Mouse (Mus musculus) forebrain, embryonic 12.5 days (tissue): ENCODE measurements at regions not wholly inside any gene's neighbourhood (a gene's known extent, or its start where the extent isn't known, plus 50 kb on each side); places are given as distances from the start of the nearest gene placed in this dataset.
"Not testable (repeated sequence)": the region's sequence is repeated elsewhere in the genome, so short reads cannot be mapped to it uniquely, and the experiment has no call there.

ENCODE experiments used
- ATAC-seq: fragments of 200-750 bp; cut with Nextera tagmentation; 2 replicates; pipeline ENCODE4 v1.8.0; 2017; ENCODE audit warnings: moderate TSS enrichment; ENCODE audit not compliant: low FRiP score
- H3K27ac ChIP-seq: fragments of 300-500 bp; sonication (generic); 2 replicates; pipeline ENCODE4 v1.5.1; 2016; ENCODE audit warnings: mild to moderate bottlenecking
- H3K27me3 ChIP-seq: fragments of 300-500 bp; sonication (generic); 2 replicates; pipeline ENCODE4 v1.6.1; 2016; ENCODE audit warnings: mild to moderate bottlenecking
- H3K36me3 ChIP-seq: fragments of 300-500 bp; sonication (generic); replicated peaks from 2 replicates; pipeline ENCODE4 v1.6.1; 2016; ENCODE audit warnings: mild to moderate bottlenecking
- H3K4me1 ChIP-seq: fragments of 300-500 bp; sonication (generic); 2 replicates; pipeline ENCODE4 v1.6.1; 2016
- H3K4me2 ChIP-seq: fragments of 300-500 bp; sonication (generic); 2 replicates; pipeline ENCODE4 v1.6.1; 2016; ENCODE audit warnings: mild to moderate bottlenecking, moderate library complexity
- H3K4me3 ChIP-seq: fragments of 300-500 bp; sonication (generic); replicated peaks from 2 replicates; pipeline ENCODE4 v1.5.1; 2016; ENCODE audit warnings: mild to moderate bottlenecking
- H3K9ac ChIP-seq: fragments of 300-500 bp; sonication (generic); 2 replicates; pipeline ENCODE4 v1.6.1; 2016; ENCODE audit warnings: mild to moderate bottlenecking
- H3K9me3 ChIP-seq: fragments of 300-500 bp; sonication (generic); 2 replicates; pipeline ENCODE4 v1.6.1; 2016
- WGBS: fragments of 180-500 bp; shearing (Covaris S2); methylation state at CpG from one replicate; pipeline ENCODE4 v1.1.7; 2016; 5-methylcytosine and 5-hydroxymethylcytosine counted together

DNA sequence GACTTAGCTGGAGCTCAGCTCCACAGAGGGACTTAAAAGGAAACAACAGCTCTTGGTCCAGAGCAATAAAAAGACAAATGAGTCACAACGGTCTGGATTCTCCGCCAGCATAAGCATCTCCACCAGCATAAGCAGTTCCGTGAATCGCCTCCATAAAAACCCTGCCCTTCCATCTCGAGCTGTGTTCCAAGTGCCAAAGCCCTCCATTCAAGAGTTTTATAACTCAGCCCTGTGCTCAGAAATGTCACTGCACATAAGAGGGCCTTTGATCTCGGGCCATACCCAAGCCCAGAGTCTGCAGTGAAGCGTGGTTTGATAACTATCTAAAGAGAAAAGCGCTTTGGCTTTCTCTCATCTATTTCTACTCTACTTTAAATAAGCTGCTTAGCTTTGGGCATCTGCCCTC lies 70.8 kb upstream of the Akap13 start:
- H3K9ac ChIP-seq: no peak overlapping the region
- H3K4me3 ChIP-seq: no peak overlapping the region
- 51% methylated on average over 8 of the region's 8 CpGs for WGBS
- no peak for ATAC-seq
- H3K27ac ChIP-seq: no peak overlapping the region
- H3K36me3 ChIP-seq: no peaks in the 10 kb centered on the region
- H3K27me3 ChIP-seq: no peaks in the 10 kb centered on the region
- H3K4me2 ChIP-seq: no peak overlapping the region
- H3K9me3 ChIP-seq: no peaks in the 10 kb centered on the region
- H3K4me1 ChIP-seq: peaks cover 6% of the 10 kb centered on the region; the same call in 1 of the 2 replicates

DNA sequence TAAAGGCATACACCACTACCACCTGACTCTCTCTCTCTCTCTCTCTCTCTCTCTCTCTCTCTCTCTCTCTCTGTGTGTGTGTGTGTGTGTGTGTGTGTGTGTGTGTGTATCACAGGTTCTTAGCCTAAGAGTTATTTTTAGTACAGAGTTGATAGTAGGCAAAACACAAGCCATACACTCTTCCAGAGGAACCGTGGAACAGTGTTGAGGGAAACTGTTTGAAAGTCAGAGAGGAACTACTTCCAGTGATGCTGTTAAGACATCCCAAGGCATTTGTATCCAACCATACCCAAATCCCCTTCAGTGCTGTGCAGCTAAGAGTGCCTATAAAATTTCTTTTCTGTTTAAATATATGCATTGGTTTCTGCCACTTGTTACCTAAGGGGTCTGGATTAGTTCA lies 68.3 kb upstream of the Akap13 start:
- H3K9ac ChIP-seq: no peak overlapping the region
- 100% methylated on average over 1 of the region's 1 CpGs for WGBS
- no peaks in the 10 kb centered on the region for H3K9me3 ChIP-seq
- H3K4me1 ChIP-seq: peaks cover 6% of the 10 kb centered on the region; the same call in 1 of the 2 replicates
- no peak overlapping the region for H3K27ac ChIP-seq
- no peaks in the 10 kb centered on the region for H3K27me3 ChIP-seq
- H3K36me3 ChIP-seq: no peaks in the 10 kb centered on the region
- H3K4me2 ChIP-seq: no peak overlapping the region
- ATAC-seq: no peak
- H3K4me3 ChIP-seq: no peak overlapping the region

DNA sequence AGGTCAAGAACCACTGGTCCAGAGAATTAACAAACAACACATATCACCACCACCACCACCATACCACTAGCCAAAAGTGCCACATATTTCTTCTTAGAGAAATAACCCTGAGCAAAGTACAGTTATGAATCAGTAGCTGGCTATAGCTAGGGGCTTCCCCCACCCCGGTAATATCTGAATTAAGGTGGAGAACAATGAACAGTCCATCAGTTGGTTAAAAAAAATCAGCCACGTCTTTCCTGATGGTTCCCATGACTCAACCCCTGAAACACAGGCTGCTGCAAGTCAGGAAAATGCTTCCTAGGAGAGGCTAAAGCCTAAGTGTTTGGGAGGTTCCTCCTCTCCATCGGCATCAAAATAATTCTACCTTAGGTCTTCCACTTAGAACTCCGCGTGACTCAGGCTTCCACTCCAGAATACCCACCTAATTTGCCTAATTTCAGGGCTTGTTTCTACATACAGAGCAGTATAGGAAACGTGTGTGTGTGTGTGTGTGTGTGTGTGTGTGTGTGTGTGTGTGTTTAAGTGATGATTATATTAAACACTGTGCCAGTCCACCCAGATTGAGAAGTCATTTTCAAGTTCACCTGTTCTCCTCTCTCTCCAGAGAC lies 67.4 kb upstream of the Akap13 start:
- Histone ChIP-seq H3K27ac (no peak overlapping the region), H3K9me3 (no peaks in the 10 kb centered on the region), H3K4me2 (no peak overlapping the region), H3K27me3 (no peaks in the 10 kb centered on the region), H3K4me3 (no peak overlapping the region), H3K36me3 (no peaks in the 10 kb centered on the region), H3K4me1 (peaks cover 6% of the 10 kb centered on the region; the same call in 1 of the 2 replicates), H3K9ac (no peak overlapping the region)
- ATAC-seq: no peak
- 82% methylated on average over 6 of the region's 6 CpGs for WGBS

DNA sequence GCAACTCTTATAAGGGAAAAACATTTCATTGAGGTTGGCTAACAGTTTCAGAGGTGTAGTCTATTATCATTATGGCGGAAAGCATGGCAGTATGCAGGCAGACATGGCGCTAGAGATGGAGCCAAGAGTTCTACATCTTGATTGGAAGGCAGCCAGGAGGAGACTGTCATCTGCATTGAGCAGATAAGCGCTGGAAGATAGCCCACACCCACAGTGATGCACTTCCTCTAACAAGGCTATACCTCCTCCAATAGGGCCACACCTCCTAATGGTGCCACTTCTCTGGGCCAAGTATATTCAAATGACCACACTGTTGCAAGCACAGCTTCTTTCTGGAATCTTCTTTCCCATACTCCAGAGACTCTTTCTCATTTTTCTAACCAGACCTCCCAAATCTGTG lies 65.2 kb upstream of the Akap13 start:
- Histone ChIP-seq H3K4me2 (no peak overlapping the region), H3K27ac (no peak overlapping the region), H3K4me1 (no peaks in the 10 kb centered on the region), H3K4me3 (no peak overlapping the region), H3K9me3 (no peaks in the 10 kb centered on the region), H3K9ac (no peak overlapping the region), H3K36me3 (no peaks in the 10 kb centered on the region), H3K27me3 (no peaks in the 10 kb centered on the region)
- 91% methylated on average over 3 of the region's 3 CpGs for WGBS
- no peak for ATAC-seq

DNA sequence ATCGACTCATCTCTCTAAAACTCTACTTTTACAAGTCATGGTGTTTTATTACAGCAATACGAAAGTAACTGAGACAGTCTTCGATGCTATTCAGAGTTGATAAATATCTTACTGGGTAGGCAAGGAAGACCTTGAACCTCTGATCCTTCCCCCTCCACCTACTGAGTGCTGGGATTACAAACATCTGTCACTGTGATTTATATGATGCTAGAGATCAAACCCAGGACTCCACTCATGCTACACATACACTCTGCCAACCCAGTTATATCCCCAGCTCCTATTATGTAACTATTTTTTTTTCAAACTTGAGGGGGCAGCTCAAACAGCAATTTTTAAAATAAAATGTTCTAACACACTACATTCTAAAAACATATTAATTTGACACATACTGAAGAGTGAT lies 62.6 kb upstream of the Akap13 start:
- ATAC-seq: no peak
- H3K36me3 ChIP-seq: no peaks in the 10 kb centered on the region
- no peaks in the 10 kb centered on the region for H3K27me3 ChIP-seq
- H3K4me1 ChIP-seq: peaks cover 6% of the 10 kb centered on the region; the same call in 1 of the 2 replicates
- H3K27ac ChIP-seq: no peak overlapping the region
- 85% methylated on average over 3 of the region's 3 CpGs for WGBS
- H3K9me3 ChIP-seq: no peaks in the 10 kb centered on the region
- H3K9ac ChIP-seq: no peak overlapping the region
- no peak overlapping the region for H3K4me2 ChIP-seq
- H3K4me3 ChIP-seq: no peak overlapping the region

DNA sequence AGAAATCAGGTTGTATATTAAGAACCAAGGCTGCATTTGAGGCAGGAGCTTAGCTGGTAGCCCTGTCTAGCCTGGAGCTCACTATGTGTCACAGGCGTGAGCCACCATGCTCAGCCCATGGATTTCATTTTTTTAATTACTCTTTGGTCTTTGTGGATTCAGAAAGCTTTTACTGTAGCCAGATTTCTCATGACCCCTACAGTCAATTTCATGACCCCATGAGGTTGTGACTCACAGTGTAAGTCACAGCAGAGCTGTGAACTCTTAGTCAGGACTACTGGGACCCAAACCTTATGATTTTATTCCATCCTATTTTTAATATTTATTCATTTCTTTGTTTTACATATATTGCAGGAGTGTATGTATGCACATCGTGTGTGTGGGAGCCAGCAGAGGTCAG lies 61.9 kb upstream of the Akap13 start:
- H3K27me3 ChIP-seq: no peaks in the 10 kb centered on the region
- H3K4me1 ChIP-seq: peaks cover 6% of the 10 kb centered on the region; the same call in 1 of the 2 replicates
- no peak for ATAC-seq
- H3K9ac ChIP-seq: no peak overlapping the region
- WGBS: 87% methylated on average over 2 of the region's 2 CpGs
- H3K36me3 ChIP-seq: no peaks in the 10 kb centered on the region
- no peak overlapping the region for H3K27ac ChIP-seq
- H3K4me2 ChIP-seq: no peak overlapping the region
- no peak overlapping the region for H3K4me3 ChIP-seq
- H3K9me3 ChIP-seq: no peaks in the 10 kb centered on the region

DNA sequence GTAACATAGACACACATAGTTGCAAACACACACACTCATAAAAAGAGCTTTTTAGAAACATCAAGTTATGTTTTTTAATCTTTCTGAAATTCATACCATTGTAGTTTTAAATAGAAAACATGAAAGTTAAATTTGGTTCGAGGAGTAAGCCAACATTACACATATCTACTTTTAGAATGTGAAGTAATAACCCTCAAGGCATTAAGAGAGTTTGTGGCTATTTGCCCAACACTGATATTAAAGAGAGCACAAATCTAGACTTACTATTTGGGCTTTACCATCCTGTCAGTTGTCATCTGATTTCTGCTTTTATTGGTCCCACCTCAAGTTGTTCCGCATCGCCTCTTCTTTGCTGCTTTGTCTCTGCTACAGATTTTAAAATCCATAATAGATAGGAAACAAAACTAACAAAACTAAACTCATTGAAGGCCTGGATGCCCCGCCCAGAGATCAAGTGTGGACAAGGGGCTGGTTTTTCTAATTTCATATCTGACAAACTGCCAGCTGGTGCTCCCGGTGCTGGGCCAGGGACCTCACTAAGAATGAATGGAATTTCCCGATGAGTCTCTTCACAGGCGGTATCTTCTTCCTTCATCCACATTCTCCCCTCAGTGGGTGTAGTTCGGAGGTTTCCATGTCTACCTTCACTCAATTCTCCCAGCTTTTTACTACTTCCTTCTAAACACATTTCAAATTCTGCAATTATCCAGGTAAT lies 60.3 kb upstream of the Akap13 start:
- Histone ChIP-seq H3K36me3 (no peaks in the 10 kb centered on the region), H3K27ac (no peak overlapping the region), H3K4me3 (no peak overlapping the region), H3K4me2 (no peak overlapping the region), H3K27me3 (no peaks in the 10 kb centered on the region), H3K9ac (no peak overlapping the region), H3K9me3 (no peaks in the 10 kb centered on the region), H3K4me1 (peaks cover 6% of the 10 kb centered on the region; the same call in 1 of the 2 replicates)
- no peak for ATAC-seq
- 84% methylated on average over 8 of the region's 8 CpGs for WGBS

DNA sequence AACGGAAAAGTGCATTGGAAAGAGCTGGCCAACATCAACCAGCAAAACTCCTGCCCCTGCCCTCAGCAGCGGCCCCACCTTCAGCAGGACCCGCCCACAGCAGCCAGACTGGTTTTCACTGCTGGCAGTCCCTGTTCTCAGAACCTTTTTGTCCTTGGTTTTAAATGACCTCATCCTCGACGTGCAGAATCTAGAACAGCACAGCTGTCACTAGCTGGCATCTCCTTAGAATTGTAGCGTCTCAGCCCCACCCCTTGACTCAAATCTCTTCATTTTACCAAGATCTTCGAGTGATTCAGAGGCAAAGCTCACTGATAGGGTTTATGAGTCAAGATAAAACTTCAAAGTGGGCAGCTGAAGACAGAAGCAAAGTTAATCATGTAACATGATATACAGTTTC lies 57.8 kb upstream of the Akap13 start:
- ATAC-seq: no peak
- Histone ChIP-seq H3K4me3 (no peak overlapping the region), H3K4me1 (peaks cover 6% of the 10 kb centered on the region; the same call in 1 of the 2 replicates), H3K27ac (no peak overlapping the region), H3K9me3 (no peaks in the 10 kb centered on the region), H3K9ac (no peak overlapping the region), H3K36me3 (no peaks in the 10 kb centered on the region), H3K27me3 (no peaks in the 10 kb centered on the region), H3K4me2 (no peak overlapping the region)
- WGBS: 23% methylated on average over 7 of the region's 7 CpGs

DNA sequence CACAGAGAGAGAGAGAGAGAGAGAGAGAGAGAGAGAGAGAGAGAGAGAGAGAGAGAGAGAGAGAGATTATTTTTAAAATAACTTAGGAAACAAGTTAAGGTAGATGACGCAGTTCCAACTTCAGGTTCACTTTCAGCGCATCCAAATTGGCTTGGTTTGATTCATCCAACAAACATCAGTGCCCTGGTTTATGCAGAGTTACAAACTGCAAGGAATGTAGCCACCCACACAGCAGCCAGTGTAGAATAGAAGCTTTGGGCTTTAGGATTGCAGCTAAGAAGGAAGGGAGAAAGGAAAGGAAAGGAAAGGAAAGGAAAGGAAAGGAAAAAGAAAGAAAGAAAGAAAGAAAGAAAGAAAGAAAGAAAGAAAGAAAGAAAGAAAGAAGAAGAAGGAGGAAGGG lies 56.9 kb upstream of the Akap13 start:
- not testable (repeated sequence) for H3K9ac ChIP-seq, H3K4me2 ChIP-seq, H3K4me1 ChIP-seq, H3K36me3 ChIP-seq, H3K4me3 ChIP-seq, H3K27me3 ChIP-seq, H3K27ac ChIP-seq, ATAC-seq, H3K9me3 ChIP-seq
- 93% methylated on average over 2 of the region's 2 CpGs for WGBS

DNA sequence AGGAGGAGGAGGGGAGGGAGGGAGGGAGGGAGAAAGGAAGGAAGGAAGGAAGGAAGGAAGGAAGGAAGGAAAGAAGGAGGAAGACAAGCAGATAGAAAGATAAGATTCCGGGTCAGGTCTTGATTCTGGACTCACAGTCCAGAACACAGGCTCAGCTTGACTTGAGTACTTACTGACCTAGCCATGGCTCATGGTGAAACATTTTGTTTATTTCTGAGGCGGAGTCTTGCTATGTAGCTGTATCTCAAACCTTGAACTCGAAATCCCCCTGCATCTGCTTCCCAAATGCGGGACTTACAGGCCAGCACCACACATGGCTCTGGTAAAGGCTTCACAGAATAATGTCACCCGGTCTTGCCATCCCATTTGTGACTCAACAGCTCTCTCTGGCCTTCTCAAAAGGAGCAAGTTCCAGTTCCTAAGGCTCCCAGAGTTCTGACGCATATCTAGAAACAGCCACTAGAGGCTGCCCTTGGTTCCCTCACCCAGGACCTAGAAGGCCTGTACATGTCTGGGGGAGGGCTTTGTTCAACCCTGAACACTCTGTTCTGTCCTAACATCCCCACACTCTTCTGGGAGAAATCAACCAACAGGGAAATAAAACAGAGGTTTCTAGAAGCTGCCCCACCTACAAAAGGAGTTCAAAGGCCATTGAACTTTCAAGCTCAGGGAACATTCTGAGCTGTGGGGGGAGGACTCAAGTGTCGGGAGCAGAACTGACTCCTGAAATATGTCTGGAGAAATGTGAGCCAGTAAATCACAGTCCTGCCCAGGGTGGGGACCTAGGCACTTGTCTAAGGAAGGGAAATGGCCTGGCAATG lies 56.2 kb upstream of the Akap13 start:
- 51% methylated on average over 7 of the region's 7 CpGs for WGBS
- Histone ChIP-seq H3K4me2 (no peak overlapping the region), H3K4me1 (peaks cover 6% of the 10 kb centered on the region; the same call in 1 of the 2 replicates), H3K9ac (no peak overlapping the region), H3K27ac (no peak overlapping the region), H3K9me3 (no peaks in the 10 kb centered on the region), H3K27me3 (no peaks in the 10 kb centered on the region), H3K36me3 (no peaks in the 10 kb centered on the region), H3K4me3 (no peak overlapping the region)
- peak; percentile 51; the same call in 1 of the 2 replicates for ATAC-seq

DNA sequence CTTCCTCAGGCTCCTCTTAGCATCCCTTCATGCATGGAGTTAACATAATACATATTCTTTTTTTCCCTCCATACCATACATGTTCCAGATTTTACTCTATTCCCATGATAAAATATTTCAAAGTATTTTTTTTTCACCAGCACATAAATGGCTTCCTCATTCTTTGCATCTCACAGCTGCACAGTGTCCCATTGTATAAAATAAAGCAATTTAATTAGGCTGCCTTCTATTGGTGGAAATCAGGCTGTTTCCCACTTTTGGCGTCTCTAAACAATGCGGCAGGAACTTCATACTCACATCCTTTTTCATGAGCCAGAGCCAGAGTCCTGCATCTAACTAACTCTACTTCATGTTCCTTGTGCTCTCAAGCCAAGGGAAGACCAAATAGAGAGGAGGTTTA lies 54.9 kb upstream of the Akap13 start:
- Histone ChIP-seq H3K9ac (no peak overlapping the region), H3K27ac (no peak overlapping the region), H3K4me2 (no peak overlapping the region), H3K9me3 (no peaks in the 10 kb centered on the region), H3K27me3 (no peaks in the 10 kb centered on the region), H3K4me3 (no peak overlapping the region), H3K36me3 (no peaks in the 10 kb centered on the region), H3K4me1 (peaks cover 6% of the 10 kb centered on the region; the same call in 1 of the 2 replicates)
- no peak for ATAC-seq
- WGBS: 47% methylated on average over 2 of the region's 2 CpGs

DNA sequence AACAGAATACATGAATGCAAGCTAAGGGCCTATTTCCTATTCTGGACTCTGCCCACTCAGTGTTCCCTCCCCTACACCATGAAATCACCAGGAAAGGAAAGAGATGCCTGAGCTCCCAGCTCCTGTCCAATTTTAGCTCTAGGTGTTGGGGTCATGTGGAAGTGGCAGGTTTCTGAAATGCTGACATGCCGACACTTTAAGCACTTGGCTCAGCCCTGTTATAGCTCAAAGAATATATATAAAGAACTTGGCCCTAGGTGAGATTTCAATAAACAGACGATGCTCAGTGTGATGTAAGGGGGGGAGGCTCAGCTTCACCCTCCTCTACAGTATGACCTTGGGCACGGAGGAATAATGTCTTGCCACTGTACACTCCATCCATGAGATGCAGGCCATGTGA lies 50.4 kb upstream of the Akap13 start:
- Histone ChIP-seq H3K4me1 (no peaks in the 10 kb centered on the region), H3K9me3 (no peaks in the 10 kb centered on the region), H3K36me3 (no peaks in the 10 kb centered on the region), H3K27me3 (no peaks in the 10 kb centered on the region), H3K4me2 (no peak overlapping the region), H3K4me3 (no peak overlapping the region), H3K9ac (no peak overlapping the region), H3K27ac (no peak overlapping the region)
- 82% methylated on average over 3 of the region's 3 CpGs for WGBS
- no peak for ATAC-seq
